10 mouse cellular contexts compared by ENCODE assay signal in the genomic region with DNA sequence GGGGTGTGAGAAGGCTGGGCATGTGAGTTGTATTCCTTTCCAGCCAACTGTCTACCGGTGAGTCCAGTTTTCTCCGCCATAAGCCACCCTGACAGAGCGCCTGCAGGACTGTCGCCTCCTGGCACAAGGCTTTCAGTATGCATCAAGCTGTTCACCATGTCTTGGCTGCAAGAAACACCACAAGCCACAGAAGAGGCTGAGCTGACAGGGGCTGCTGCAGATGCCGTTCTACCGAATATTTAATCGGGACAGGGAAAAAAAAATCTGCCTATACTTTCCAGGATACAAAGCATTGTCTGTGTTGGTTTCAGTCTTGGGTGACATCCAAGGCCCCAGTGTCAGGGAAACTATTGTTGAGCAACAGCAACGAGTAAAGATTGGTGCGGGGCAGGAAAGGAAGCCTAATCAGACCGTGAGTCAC. TPM values are rescaled to one million over a fixed set of nuclear protein-coding genes. Genes with fewer than 3 reads are reported as not detected.
DNase-seq lines count a peak whose midpoint lies in the region; ATAC-seq and TF ChIP-seq lines count a peak whose summit lies in the region.
"Had no signal": no experiment of that assay in that cellular context is flagged by ENCODE, and none has a peak within 500 bp of the region (broad histone marks: within the 10 kb centered on the region; RNA-seq: fewer than 3 reads in every experiment).

No protein-coding gene starts in this region.

- no peak overlapping the region for H3K9ac ChIP-seq in embryonic facial prominence, embryonic 14.5 days (ENCODE audit: low read depth, low read length)
- no peak overlapping the region for H3K9ac ChIP-seq in liver, embryonic 12.5 days
- H3K9ac ChIP-seq: hindbrain, embryonic 15.5 days; liver, embryonic 14.5 days had no signal

- peak; percentile 48 for DNase-seq in embryonic facial prominence, embryonic 14.5 days (ENCODE audit: low spot score)
- DNase-seq in embryonic facial prominence, embryonic 10.5 days (ENCODE audit: low spot score), result no peak
- DNase-seq in lung, adult 18-20 months, result peak; percentile 41 to 57
- DNase-seq in lung, adult 2 months, result no peak
- DNase-seq in cerebellum, adult 2 months, result peak; percentile 70 to 83
- peak; percentile 44 for DNase-seq in lung, postnatal 14 days

- H3K4me2 ChIP-seq in embryonic facial prominence, embryonic 14.5 days (ENCODE audit: low read depth, low read length), result no peak overlapping the region
- H3K4me2 ChIP-seq in liver, embryonic 12.5 days, result no peak overlapping the region
- H3K4me2 ChIP-seq: hindbrain, embryonic 15.5 days had no signal

- no peak for ATAC-seq in embryonic facial prominence, embryonic 14.5 days (ENCODE audit: low read depth)
- no peak for ATAC-seq in CD4-positive, CD25-positive, alpha-beta regulatory T cell, adult 4 months
- ATAC-seq in liver, embryonic 12.5 days, result no peak

- WGBS in embryonic facial prominence, embryonic 14.5 days, result 50% methylated on average over 10 of the region's 10 CpGs
- 72% methylated on average over 10 of the region's 10 CpGs for WGBS in embryonic facial prominence, embryonic 10.5 days
- 28% methylated on average over 10 of the region's 10 CpGs for WGBS in lung, adult 2 months
- 6% methylated on average over 10 of the region's 10 CpGs for WGBS in cerebellum, adult 2 months
- 51% methylated on average over 10 of the region's 10 CpGs for WGBS in liver, embryonic 12.5 days (ENCODE audit: insufficient replicate concordance)

- TF ChIP-seq CTCF in lung, adult 2 months (IDR thresholded peaks at IDR 0.05; ENCODE audit: insufficient read depth, low read length), result no peak
- TF ChIP-seq CTCF in cerebellum, adult 2 months (IDR thresholded peaks at IDR 0.05; ENCODE audit: borderline replicate concordance, insufficient read depth, low read depth, low read length), result no peak

- no peaks in the 10 kb centered on the region for H3K4me1 ChIP-seq in embryonic facial prominence, embryonic 14.5 days (ENCODE audit: control insufficient read depth, insufficient read depth, low read length)
- 0 out of 2 replicates have a peak, but pooled peaks cover 5% of the 10 kb centered on the region for H3K4me1 ChIP-seq in embryonic facial prominence, embryonic 10.5 days
- H3K4me1 ChIP-seq in lung, adult 2 months (ENCODE audit: control insufficient read depth, insufficient read depth, low read length), result peaks cover 7% of the 10 kb centered on the region
- H3K4me1 ChIP-seq in cerebellum, adult 2 months (ENCODE audit: control insufficient read depth, insufficient read depth, low read length), result peaks cover 22% of the 10 kb centered on the region
- H3K4me1 ChIP-seq in liver, embryonic 12.5 days, result peaks cover 18% of the 10 kb centered on the region

- no peak overlapping the region for H3K4me3 ChIP-seq in embryonic facial prominence, embryonic 14.5 days (ENCODE audit: low read depth, low read length)
- no peak overlapping the region for H3K4me3 ChIP-seq in embryonic facial prominence, embryonic 10.5 days
- no peak overlapping the region for H3K4me3 ChIP-seq in lung, adult 2 months (replicated peaks; ENCODE audit: extremely low read depth, low read depth, low read length)
- no peak overlapping the region for H3K4me3 ChIP-seq in cerebellum, adult 2 months (replicated peaks; ENCODE audit: insufficient read depth, low read depth, low read length)
- no peak overlapping the region for H3K4me3 ChIP-seq in liver, embryonic 12.5 days
- H3K4me3 ChIP-seq: hindbrain, embryonic 15.5 days had no signal

- no peak for TF ChIP-seq POLR2A in lung, adult 2 months (IDR thresholded peaks at IDR 0.05; ENCODE audit: borderline replicate concordance, extremely low read depth, low read depth, low read length)
- no peak for TF ChIP-seq POLR2A in cerebellum, adult 2 months (IDR thresholded peaks at IDR 0.05; ENCODE audit: borderline replicate concordance, insufficient read depth, low read length)

- H3K36me3 ChIP-seq in embryonic facial prominence, embryonic 14.5 days (ENCODE audit: control insufficient read depth, insufficient read depth, low read length), result no peaks in the 10 kb centered on the region
- no peaks in the 10 kb centered on the region for H3K36me3 ChIP-seq in embryonic facial prominence, embryonic 10.5 days (replicated peaks)
- H3K36me3 ChIP-seq in liver, embryonic 12.5 days, result no peaks in the 10 kb centered on the region
- H3K36me3 ChIP-seq: hindbrain, embryonic 15.5 days had no signal

- H3K27ac ChIP-seq in embryonic facial prominence, embryonic 14.5 days (replicated peaks; ENCODE audit: low read depth, low read length), result no peak overlapping the region
- H3K27ac ChIP-seq in embryonic facial prominence, embryonic 10.5 days (replicated peaks), result no peak overlapping the region
- no peak overlapping the region for H3K27ac ChIP-seq in cerebellum, adult 2 months (ENCODE audit: insufficient read depth, low read length)
- no peak overlapping the region for H3K27ac ChIP-seq in liver, embryonic 12.5 days
- H3K27ac ChIP-seq: hindbrain, embryonic 15.5 days; liver, embryonic 14.5 days had no signal

- no peaks in the 10 kb centered on the region for H3K9me3 ChIP-seq in embryonic facial prominence, embryonic 14.5 days (ENCODE audit: control insufficient read depth, low read length)
- no peaks in the 10 kb centered on the region for H3K9me3 ChIP-seq in embryonic facial prominence, embryonic 10.5 days
- H3K9me3 ChIP-seq in liver, embryonic 12.5 days (replicated peaks), result no peaks in the 10 kb centered on the region
- H3K9me3 ChIP-seq: hindbrain, embryonic 15.5 days had no signal

- H3K27me3 ChIP-seq in embryonic facial prominence, embryonic 14.5 days (replicated peaks; ENCODE audit: control insufficient read depth, insufficient read depth, low read length), result no peaks in the 10 kb centered on the region
- H3K27me3 ChIP-seq in embryonic facial prominence, embryonic 10.5 days (replicated peaks; ENCODE audit: low read depth, poor library complexity, severe bottlenecking), result 0 out of 2 replicates have a peak, but pooled peaks cover 4% of the 10 kb centered on the region
- H3K27me3 ChIP-seq in cerebellum, adult 2 months (ENCODE audit: control insufficient read depth, insufficient read depth, low read length), result no peaks in the 10 kb centered on the region
- peaks cover 35% of the 10 kb centered on the region; the same call in 1 of the 2 replicates for H3K27me3 ChIP-seq in liver, embryonic 12.5 days (replicated peaks)
- H3K27me3 ChIP-seq: hindbrain, embryonic 15.5 days had no signal

RNA-seq across cellular contexts. Expression of a gene that starts 8.1 kb away (rescaled TPM):
- 0.10 TPM in 1 of 2 replicates, not detected in the other for polyA plus RNA-seq in embryonic facial prominence, embryonic 14.5 days (2014; fragmentation: Nextera tagmentation; extraction: Ambion mirVana)
- polyA plus RNA-seq in embryonic facial prominence, embryonic 10.5 days (2016; fragmentation: Nextera tagmentation; extraction: Ambion mirVana), result 0.73 TPM in 1 of 2 replicates, not detected in the other
- polyA plus RNA-seq in lung, adult 2 months (2012; rRNA removed), result 25.6 and 38.8 TPM in 2 replicates
- 0.05 TPM in 2 replicates for polyA plus RNA-seq in cerebellum, adult 2 months (2012; rRNA removed)
- polyA plus RNA-seq in CD4-positive, CD25-positive, alpha-beta regulatory T cell, adult 4 months (2017; shearing (Covaris generic)), result not detected
- not detected in 2 replicates for polyA plus RNA-seq in liver, embryonic 12.5 days (2016; fragmentation: Nextera tagmentation; extraction: Ambion mirVana)

RNA-seq across cellular contexts. Expression of a gene that starts 45.3 kb away (rescaled TPM):
- 0.38 and 0.48 TPM in 2 replicates for polyA plus RNA-seq in embryonic facial prominence, embryonic 14.5 days (2014; fragmentation: Nextera tagmentation; extraction: Ambion mirVana)
- polyA plus RNA-seq in embryonic facial prominence, embryonic 10.5 days (2016; fragmentation: Nextera tagmentation; extraction: Ambion mirVana), result 2.0 and 3.1 TPM in 2 replicates
- 1.8 and 2.6 TPM in 2 replicates for polyA plus RNA-seq in lung, adult 2 months (2012; rRNA removed)
- polyA plus RNA-seq in cerebellum, adult 2 months (2012; rRNA removed), result 2.1 and 2.7 TPM in 2 replicates
- under 1 TPM in 1 of 2 experiments, not detected in 1; 0.05 TPM for polyA plus RNA-seq in CD4-positive, CD25-positive, alpha-beta regulatory T cell, adult 4 months (2017; shearing (Covaris generic))
- 2.6 and 2.8 TPM in 2 replicates for polyA plus RNA-seq in liver, embryonic 12.5 days (2016; fragmentation: Nextera tagmentation; extraction: Ambion mirVana)

Comparison
In these comparisons a context has a peak if more than half of its experiments do, and no peak if none do; other contexts are left out.
1. DNase-seq: peak in embryonic facial prominence, embryonic 14.5 days (single experiment), lung, adult 18-20 months (2 of 2), cerebellum, adult 2 months (2 of 2) and lung, postnatal 14 days (single experiment); none in embryonic facial prominence, embryonic 10.5 days (single experiment) and lung, adult 2 months (single experiment).
2. RNA of a gene that starts 8.1 kb away (polyA plus RNA-seq): 25.6 to 38.8 TPM in lung, adult 2 months; 0.10 TPM in embryonic facial prominence, embryonic 14.5 days, 0.73 TPM in embryonic facial prominence, embryonic 10.5 days, 0.05 TPM in cerebellum, adult 2 months, not detected in CD4-positive, CD25-positive, alpha-beta regulatory T cell, adult 4 months and not detected in liver, embryonic 12.5 days; every median in the first group is over 10 times any median in the second.